Mouse (Mus musculus) forebrain, postnatal 0 days (tissue): ENCODE results near the gene Mb21d2. TPM values are rescaled to one million over a fixed set of nuclear protein-coding genes. Genes with fewer than 3 reads are reported as not detected.

Source experiments
- ATAC-seq: fragments of 200-750 bp; cut with Nextera tagmentation; 2 replicates; pipeline ENCODE4 v1.8.0; 2017; ENCODE audit warnings: mild to moderate bottlenecking, moderate library complexity
- DNase-seq: peaks from one replicate; pipeline ENCODE4 v3.0.0-alpha.2; 2015
- H3K27ac ChIP-seq: fragments of 300-500 bp; sonication (generic); 2 replicates; pipeline ENCODE4 v1.5.1; 2014; ENCODE audit warnings: low read depth, mild to moderate bottlenecking, antibody characterized with exemption, low read length, moderate library complexity, mixed read lengths
- H3K27me3 ChIP-seq: fragments of 300-500 bp; sonication (generic); 2 replicates; pipeline ENCODE4 v1.6.1; 2014; ENCODE audit warnings: mild to moderate bottlenecking, low read length, mixed read lengths; ENCODE audit not compliant: insufficient read depth
- H3K36me3 ChIP-seq: fragments of 300-500 bp; sonication (generic); 2 replicates; pipeline ENCODE4 v1.6.1; 2014; ENCODE audit warnings: mild to moderate bottlenecking, moderate library complexity; ENCODE audit not compliant: insufficient read depth
- H3K4me1 ChIP-seq: fragments of 300-500 bp; sonication (generic); 2 replicates; pipeline ENCODE4 v1.6.1; 2014; ENCODE audit warnings: antibody characterized with exemption; ENCODE audit not compliant: insufficient read depth
- H3K4me2 ChIP-seq: fragments of 300-500 bp; sonication (generic); 2 replicates; pipeline ENCODE4 v1.6.1; 2014; ENCODE audit warnings: low read depth, mild to moderate bottlenecking, moderate library complexity
- H3K4me3 ChIP-seq: fragments of 300-500 bp; sonication (generic); 2 replicates; pipeline ENCODE4 v1.5.1; 2014; ENCODE audit warnings: low read depth, low read length, mixed read lengths
- H3K9ac ChIP-seq: fragments of 300-500 bp; sonication (generic); 2 replicates; pipeline ENCODE4 v1.6.1; 2014; ENCODE audit warnings: mild to moderate bottlenecking
- H3K9me3 ChIP-seq: fragments of 300-500 bp; sonication (generic); 2 replicates; pipeline ENCODE4 v1.6.1; 2016; ENCODE audit warnings: low read length
- CTCF ChIP-seq: sonication (generic); IDR thresholded peaks from 2 replicates; pipeline ENCODE4 v1.5.1; 2016; ENCODE audit warnings: antibody characterized with exemption, control low read depth, low read depth
- WGBS: fragments of 180-500 bp; shearing (Covaris S2); extraction: QIAGEN DNeasy Blood & Tissue Kit; methylation state at CpG from one replicate; pipeline ENCODE4 v1.1.7; 2014; 5-methylcytosine and 5-hydroxymethylcytosine counted together
- polyA plus RNA-seq: library from polyadenylated mRNA; unstranded; fragments of >200 nt; fragmentation: Nextera tagmentation; extraction: Ambion mirVana; gene quantifications from 2 replicates; pipeline ENCODE4 v1.2.1, GENCODE M21; 2015
- total RNA-seq: library from RNA; depleted of rRNA; stranded (reverse); fragments of >200 nt; gene quantifications from 2 replicates; pipeline ENCODE4 v1.2.3, GENCODE M21; 2014; rRNA removed

Mb21d2 gene
- total RNA-seq, result 45.3 and 47.0 TPM in 2 replicates
- polyA plus RNA-seq, result 15.2 and 15.8 TPM in 2 replicates

- no peak for TF ChIP-seq CTCF
- H3K4me1 ChIP-seq, result peaks cover 22% of the 10 kb centered on the region
- no peaks in the 10 kb centered on the region for H3K9me3 ChIP-seq
- DNase-seq (peak; percentile 75), ATAC-seq (peak; percentile 66)
- peak within 1 kb of the TSS; percentile 82 for H3K9ac ChIP-seq
- peak within 1 kb of the TSS; percentile 95 for H3K4me3 ChIP-seq
- peak within 1 kb of the TSS; percentile 92 for H3K27ac ChIP-seq
- no peaks in the 10 kb centered on the region for H3K36me3 ChIP-seq
- H3K4me2 ChIP-seq, result peak within 1 kb of the TSS; percentile 78
- WGBS, result 2% methylated on average over 73 of the region's 73 CpGs
- no peaks in the 10 kb centered on the region for H3K27me3 ChIP-seq
Measured at GRCm38 (mm10) chr16:28928815-28929685, at the start of gene Mb21d2. Gene Mb21d2, minus strand, starts transcription at chr16:28929673.

DNA sequence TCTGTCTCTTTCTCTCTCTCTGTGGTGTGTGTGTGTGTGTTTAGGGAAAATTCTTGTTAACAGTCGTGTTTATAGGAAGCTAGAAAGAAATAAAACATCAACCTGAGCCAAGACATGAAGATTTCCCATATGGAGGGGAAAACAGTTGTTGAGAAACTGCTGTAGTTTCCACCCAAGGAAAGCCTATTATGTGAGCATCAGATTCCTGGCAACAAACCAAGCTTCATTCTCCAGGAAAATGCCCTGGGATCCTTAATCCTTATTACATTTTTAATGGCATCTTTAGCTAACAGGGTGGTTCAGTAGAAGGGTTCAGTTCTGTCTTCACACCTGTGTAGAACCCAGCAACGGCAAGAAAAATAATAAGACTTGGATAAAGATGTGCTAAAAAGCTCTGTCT is 36.8 kb upstream of the Mb21d2 start:
- no peaks in the 10 kb centered on the region for H3K9me3 ChIP-seq
- H3K27me3 ChIP-seq, result no peaks in the 10 kb centered on the region
- no peaks in the 10 kb centered on the region for H3K36me3 ChIP-seq
- DNase-seq (no peak), ATAC-seq (no peak)
- no peak overlapping the region for H3K9ac ChIP-seq
- TF ChIP-seq CTCF, result no peak
- H3K4me2 ChIP-seq, result no peak overlapping the region
- no peaks in the 10 kb centered on the region for H3K4me1 ChIP-seq
- 46% methylated on average over 2 of the region's 2 CpGs for WGBS
- H3K27ac ChIP-seq, result no peak overlapping the region
- no peak overlapping the region for H3K4me3 ChIP-seq

- no peak for TF ChIP-seq CTCF
- Histone ChIP-seq H3K4me3 (no peak overlapping the region), H3K9me3 (no peaks in the 10 kb centered on the region), H3K27me3 (no peaks in the 10 kb centered on the region), H3K9ac (no peak overlapping the region), H3K4me2 (no peak overlapping the region), H3K36me3 (no peaks in the 10 kb centered on the region), H3K27ac (no peak overlapping the region), H3K4me1 (no peaks in the 10 kb centered on the region)
- no peak for DNase-seq
- WGBS, result 86% methylated on average over 4 of the region's 4 CpGs
- no peak for ATAC-seq
Measured at GRCm38 (mm10) chr16:28964048-28964447, 34.6 kb upstream of the Mb21d2 start.

DNA sequence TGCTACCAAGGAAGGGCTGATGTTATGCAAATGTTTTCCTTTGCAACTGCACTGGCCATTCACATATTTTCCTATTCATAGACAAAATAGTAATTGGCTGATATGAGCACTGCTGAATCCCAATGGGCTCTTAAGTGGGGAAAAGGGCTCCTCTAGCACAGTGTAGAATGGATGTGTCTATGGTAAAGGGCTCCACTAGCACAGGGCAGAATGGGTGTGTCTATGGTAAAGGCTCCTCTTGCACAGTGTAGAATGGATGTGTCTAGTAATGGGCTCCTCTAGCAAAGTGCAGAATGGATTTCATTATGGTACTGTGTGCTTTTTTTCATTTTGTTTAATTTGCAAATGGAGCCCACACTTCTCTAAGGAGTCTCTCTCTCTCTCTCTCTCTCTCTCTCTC is 33.5 kb upstream of the Mb21d2 start:
- H3K27me3 ChIP-seq, result no peaks in the 10 kb centered on the region
- DNase-seq (no peak), ATAC-seq (no peak)
- no peak overlapping the region for H3K4me3 ChIP-seq
- TF ChIP-seq CTCF, result no peak
- no peaks in the 10 kb centered on the region for H3K4me1 ChIP-seq
- H3K9me3 ChIP-seq, result no peaks in the 10 kb centered on the region
- no peak overlapping the region for H3K4me2 ChIP-seq
- no peaks in the 10 kb centered on the region for H3K36me3 ChIP-seq
- no peak overlapping the region for H3K9ac ChIP-seq
- no peak overlapping the region for H3K27ac ChIP-seq

GRCm38 (mm10) chr16:28949810-28950209 is 20.3 kb upstream of the Mb21d2 start:
- Histone ChIP-seq H3K27ac (no peak overlapping the region), H3K4me1 (no peaks in the 10 kb centered on the region), H3K4me3 (no peak overlapping the region), H3K9me3 (no peaks in the 10 kb centered on the region), H3K27me3 (no peaks in the 10 kb centered on the region), H3K4me2 (no peak overlapping the region), H3K9ac (no peak overlapping the region), H3K36me3 (no peaks in the 10 kb centered on the region)
- no peak for TF ChIP-seq CTCF
- WGBS, result 74% methylated on average over 5 of the region's 5 CpGs
- ATAC-seq, result no peak
- no peak for DNase-seq

DNA sequence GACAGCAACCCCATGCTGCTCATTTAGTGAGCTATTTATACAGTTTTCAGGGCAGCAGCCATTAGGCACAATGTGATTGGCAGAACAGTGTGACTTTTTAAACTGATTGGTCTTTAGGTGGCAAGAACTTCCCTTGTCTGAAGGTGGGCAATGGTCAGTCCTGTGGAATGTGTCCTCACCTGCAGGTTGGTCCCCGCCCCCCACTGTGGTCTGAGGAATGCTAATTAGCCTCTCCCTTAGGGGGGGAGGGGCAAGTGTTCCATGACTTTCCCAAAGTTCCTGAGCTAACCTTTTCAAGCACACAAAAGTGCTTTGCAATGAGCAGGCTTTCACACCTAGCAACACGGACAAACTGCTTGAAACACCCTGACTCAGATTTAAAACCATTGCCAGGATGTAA is 13.8 kb upstream of the Mb21d2 start:
- 55% methylated on average over 2 of the region's 2 CpGs for WGBS
- no peaks in the 10 kb centered on the region for H3K27me3 ChIP-seq
- ATAC-seq (no peak), DNase-seq (no peak)
- no peaks in the 10 kb centered on the region for H3K9me3 ChIP-seq
- H3K4me3 ChIP-seq, result no peak overlapping the region
- no peak for TF ChIP-seq CTCF
- H3K9ac ChIP-seq, result no peak overlapping the region
- no peaks in the 10 kb centered on the region for H3K4me1 ChIP-seq
- no peaks in the 10 kb centered on the region for H3K36me3 ChIP-seq
- no peak overlapping the region for H3K4me2 ChIP-seq
- H3K27ac ChIP-seq, result no peak overlapping the region

DNA sequence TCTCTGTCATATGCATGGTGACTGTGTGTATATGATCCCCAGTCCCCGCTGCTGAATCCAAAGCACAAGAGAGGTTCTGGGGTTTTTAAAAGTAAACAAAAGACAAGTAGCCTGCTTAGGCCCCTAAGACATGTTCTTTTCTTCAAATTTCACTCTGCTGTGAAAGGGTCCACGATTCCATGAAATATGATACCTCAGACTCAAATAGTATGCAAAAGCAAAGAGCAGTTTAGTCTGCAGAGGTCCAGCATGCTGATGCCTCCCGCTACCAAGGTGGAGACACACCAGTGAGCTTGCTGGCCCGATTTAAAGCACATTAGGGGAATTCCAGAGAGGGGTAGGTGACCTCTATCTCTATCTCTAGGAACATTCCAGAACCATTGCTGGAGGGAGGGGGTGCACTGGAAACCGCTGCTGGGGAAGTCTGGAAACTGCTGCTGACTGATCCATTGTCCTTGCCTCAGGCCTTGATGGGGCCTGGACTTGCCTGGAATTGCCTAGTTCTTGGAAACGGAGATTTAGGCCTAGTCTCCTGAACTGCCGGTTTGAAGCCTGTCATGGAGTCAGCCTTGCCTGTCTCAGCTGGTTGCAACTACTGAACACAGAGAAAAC is 6.8 kb upstream of the Mb21d2 start:
- WGBS, result 72% methylated on average over 7 of the region's 7 CpGs
- no peak overlapping the region for H3K4me2 ChIP-seq
- ATAC-seq (no peak), DNase-seq (no peak)
- no peak overlapping the region for H3K4me3 ChIP-seq
- no peaks in the 10 kb centered on the region for H3K36me3 ChIP-seq
- H3K27ac ChIP-seq, result no peak overlapping the region
- H3K4me1 ChIP-seq, result no peaks in the 10 kb centered on the region
- TF ChIP-seq CTCF, result no peak
- H3K27me3 ChIP-seq, result no peaks in the 10 kb centered on the region
- H3K9ac ChIP-seq, result no peak overlapping the region
- H3K9me3 ChIP-seq, result no peaks in the 10 kb centered on the region
